Mouse (Mus musculus) MEL (cell line): ENCODE results near the gene Abhd16a. TPM values are rescaled to one million over a fixed set of nuclear protein-coding genes. Genes with fewer than 3 reads are reported as not detected.

Experiments used
- DNase-seq: peaks from one replicate; pipeline ENCODE4 v3.0.0; 2011; ENCODE audit warnings: low read depth, low spot score
- H3K27ac ChIP-seq: 2 replicates; pipeline ENCODE4 v1.5.1; 2012; ENCODE audit warnings: low read depth, mild to moderate bottlenecking, control low read depth, low read length, moderate library complexity; ENCODE audit not compliant: control insufficient read depth
- H3K27me3 ChIP-seq, 2 experiments: fragments of 150-350 bp in 1 of 2; sonication (generic) in 1 of 2; 2 replicates each; pipeline ENCODE4 v1.6.1; 2012; ENCODE audit warnings: low read length in 2 of 2, mild to moderate bottlenecking in 2 of 2, improper control_type of control experiment in 1 of 2, moderate library complexity in 1 of 2; ENCODE audit not compliant: insufficient read depth in 2 of 2, control insufficient read depth in 1 of 2
- H3K36me3 ChIP-seq, 2 experiments: 2 replicates each; pipeline ENCODE4 v1.6.1; 2012 to 2014; ENCODE audit warnings: low read length in 2 of 2, improper control_type of control experiment in 1 of 2, inconsistent platforms in 1 of 2, mild to moderate bottlenecking in 1 of 2; ENCODE audit not compliant: insufficient read depth in 2 of 2, control insufficient read depth in 1 of 2
- H3K4me1 ChIP-seq, 2 experiments: fragments of 150-350 bp in 1 of 2; sonication (generic) in 1 of 2; 2 replicates each; pipeline ENCODE4 v1.6.1; 2012; ENCODE audit warnings: low read length in 2 of 2, improper control_type of control experiment in 1 of 2, mild to moderate bottlenecking in 1 of 2; ENCODE audit not compliant: insufficient read depth in 2 of 2, control insufficient read depth in 1 of 2
- H3K4me3 ChIP-seq, 2 experiments: fragments of 150-350 bp in 1 of 2; sonication (generic) in 1 of 2; 2 replicates each; pipeline ENCODE4 v1.5.1; 2012; ENCODE audit warnings: low read depth in 2 of 2, low read length in 2 of 2, mild to moderate bottlenecking in 2 of 2, moderate library complexity in 2 of 2, control low read depth in 1 of 2, improper control_type of control experiment in 1 of 2; ENCODE audit not compliant: control insufficient read depth in 1 of 2, insufficient read depth in 1 of 2
- H3K79me2 ChIP-seq: 2 replicates; pipeline ENCODE4 v1.6.1; 2012; ENCODE audit warnings: mild to moderate bottlenecking, low read length, moderate library complexity; ENCODE audit not compliant: control insufficient read depth, poor library complexity, insufficient read depth
- H3K9ac ChIP-seq: 2 replicates; pipeline ENCODE4 v1.6.1; 2012; ENCODE audit warnings: low read depth, mild to moderate bottlenecking, control low read depth, low read length, moderate library complexity; ENCODE audit not compliant: control insufficient read depth, poor library complexity, severe bottlenecking
- H3K9me3 ChIP-seq: fragments of 150-350 bp; sonication (generic); replicated peaks from 2 replicates; pipeline ENCODE4 v1.6.1; 2012; ENCODE audit warnings: mild to moderate bottlenecking, low read length, improper control_type of control experiment, moderate library complexity; ENCODE audit not compliant: insufficient read depth
- BHLHE40 ChIP-seq: IDR thresholded peaks from 2 replicates; pipeline ENCODE4 v1.6.1; 2012; ENCODE audit warnings: low read depth, mild to moderate bottlenecking, inconsistent platforms, low read length, improper control_type of control experiment, borderline replicate concordance
- CHD2 ChIP-seq: IDR thresholded peaks from 2 replicates; pipeline ENCODE4 v1.6.1; 2011; ENCODE audit warnings: low read length, improper control_type of control experiment
- CTCF ChIP-seq, 3 experiments: IDR thresholded peaks in 2 of 3; conservative IDR thresholded peaks in 1 of 3; 2 replicates each; pipeline ENCODE4 v1.5.1; 2011 to 2012; ENCODE audit warnings: low read length in 3 of 3, low read depth in 2 of 3, mild to moderate bottlenecking in 2 of 3, improper control_type of control experiment in 1 of 3, inconsistent platforms in 1 of 3, mixed read lengths in 1 of 3, moderate library complexity in 1 of 3; ENCODE audit not compliant: control insufficient read depth in 1 of 3, insufficient read depth in 1 of 3, poor library complexity in 1 of 3, severe bottlenecking in 1 of 3
- E2F4 ChIP-seq: IDR thresholded peaks from 2 replicates; pipeline ENCODE4 v1.6.1; 2011; ENCODE audit warnings: low read depth, low read length, improper control_type of control experiment, borderline replicate concordance
- ELF1 ChIP-seq: IDR thresholded peaks from 2 replicates; pipeline ENCODE4 v1.6.1; 2014; ENCODE audit warnings: low read depth, mild to moderate bottlenecking, inconsistent platforms, low read length, improper control_type of control experiment, moderate library complexity
- EP300 ChIP-seq, 2 experiments: IDR thresholded peaks; 2 replicates each; pipeline ENCODE4 v1.6.1; 2011; ENCODE audit warnings: improper control_type of control experiment in 2 of 2, low read length in 2 of 2, low read depth in 1 of 2, mild to moderate bottlenecking in 1 of 2
- ETS1 ChIP-seq: IDR thresholded peaks from 2 replicates; pipeline ENCODE4 v1.6.1; 2012; ENCODE audit warnings: low read depth, mild to moderate bottlenecking, inconsistent platforms, low read length, improper control_type of control experiment, moderate library complexity
- GABPA ChIP-seq: IDR thresholded peaks from 2 replicates; pipeline ENCODE4 v1.6.1; 2012; ENCODE audit warnings: low read depth, mild to moderate bottlenecking, inconsistent platforms, low read length, improper control_type of control experiment, moderate library complexity
- HCFC1 ChIP-seq: IDR thresholded peaks from 2 replicates; pipeline ENCODE4 v1.6.1; 2012; ENCODE audit warnings: low read depth, mild to moderate bottlenecking, inconsistent platforms, low read length, improper control_type of control experiment, moderate library complexity
- JUND ChIP-seq: IDR thresholded peaks from 2 replicates; pipeline ENCODE4 v1.6.1; 2011; ENCODE audit warnings: low read depth, mild to moderate bottlenecking, improper control_type of control experiment, low read length
- MAX ChIP-seq: IDR thresholded peaks from 2 replicates; pipeline ENCODE4 v1.6.1; 2011; ENCODE audit warnings: low read length, improper control_type of control experiment
- MEF2A ChIP-seq: IDR thresholded peaks from 2 replicates; pipeline ENCODE4 v1.6.1; 2014; ENCODE audit warnings: low read depth, mild to moderate bottlenecking, inconsistent platforms, low read length, improper control_type of control experiment; ENCODE audit not compliant: poor library complexity, insufficient replicate concordance, severe bottlenecking; ENCODE audit errors: extremely low read depth
- MXI1 ChIP-seq: IDR thresholded peaks from 2 replicates; pipeline ENCODE4 v1.6.1; 2011; ENCODE audit warnings: mild to moderate bottlenecking, low read depth, low read length, improper control_type of control experiment
- MYB ChIP-seq: IDR thresholded peaks from 2 replicates; pipeline ENCODE4 v1.6.1; 2011; ENCODE audit warnings: mild to moderate bottlenecking, low read depth, low read length, improper control_type of control experiment
- MYC ChIP-seq: IDR thresholded peaks from 2 replicates; pipeline ENCODE4 v1.6.1; 2011; ENCODE audit warnings: low read depth, mild to moderate bottlenecking, low read length, improper control_type of control experiment, moderate library complexity
- NELFE ChIP-seq: IDR thresholded peaks from 2 replicates; pipeline ENCODE4 v1.6.1; 2011; ENCODE audit warnings: low read depth, low read length, improper control_type of control experiment
- POLR2A ChIP-seq, 2 experiments: IDR thresholded peaks; 2 replicates each; pipeline ENCODE4 v1.6.1; 2011 to 2012; ENCODE audit warnings: low read length in 2 of 2, mild to moderate bottlenecking in 2 of 2, control low read depth in 1 of 2, improper control_type of control experiment in 1 of 2, low read depth in 1 of 2, moderate library complexity in 1 of 2; ENCODE audit not compliant: control insufficient read depth in 1 of 2, insufficient read depth in 1 of 2, poor library complexity in 1 of 2
- POLR2AphosphoS5 ChIP-seq: IDR thresholded peaks from 2 replicates; pipeline ENCODE4 v1.6.1; 2012; ENCODE audit warnings: low read depth, borderline replicate concordance, mild to moderate bottlenecking, inconsistent platforms, low read length, moderate library complexity, mixed read lengths
- RAD21 ChIP-seq: IDR thresholded peaks from 2 replicates; pipeline ENCODE4 v1.6.1; 2011; ENCODE audit warnings: mild to moderate bottlenecking, low read depth, low read length, improper control_type of control experiment
- SIN3A ChIP-seq: IDR thresholded peaks from 2 replicates; pipeline ENCODE4 v1.6.1; 2012; ENCODE audit warnings: low read length, improper control_type of control experiment, inconsistent platforms
- SMC3 ChIP-seq: IDR thresholded peaks from 2 replicates; pipeline ENCODE4 v1.6.1; 2011; ENCODE audit warnings: low read depth, low read length, improper control_type of control experiment
- TAL1 ChIP-seq: IDR thresholded peaks from 2 replicates; pipeline ENCODE4 v1.6.1; 2012; ENCODE audit warnings: mild to moderate bottlenecking, inconsistent platforms, low read length, moderate library complexity, mixed read lengths
- TBP ChIP-seq: IDR thresholded peaks from 2 replicates; pipeline ENCODE4 v1.8.0; 2011; ENCODE audit warnings: low read depth, low read length, improper control_type of control experiment
- TCF12 ChIP-seq: IDR thresholded peaks from 2 replicates; pipeline ENCODE4 v1.6.1; 2014; ENCODE audit warnings: low read depth, mild to moderate bottlenecking, inconsistent platforms, low read length, improper control_type of control experiment, moderate library complexity
- UBTF ChIP-seq: IDR thresholded peaks from 2 replicates; pipeline ENCODE4 v1.6.1; 2012; ENCODE audit warnings: low read depth, mild to moderate bottlenecking, inconsistent platforms, low read length, improper control_type of control experiment, moderate library complexity, borderline replicate concordance; ENCODE audit not compliant: insufficient read depth
- USF1 ChIP-seq: IDR thresholded peaks from 2 replicates; pipeline ENCODE4 v1.6.1; 2014; ENCODE audit warnings: low read depth, mild to moderate bottlenecking, inconsistent platforms, low read length, improper control_type of control experiment, moderate library complexity
- ZC3H11A ChIP-seq: IDR thresholded peaks from 2 replicates; pipeline ENCODE4 v1.6.1; 2012; ENCODE audit warnings: low read depth, mild to moderate bottlenecking, inconsistent platforms, low read length, improper control_type of control experiment
- ZKSCAN1 ChIP-seq: IDR thresholded peaks from 2 replicates; pipeline ENCODE4 v1.6.1; 2012; ENCODE audit warnings: low read depth, mild to moderate bottlenecking, inconsistent platforms, low read length, improper control_type of control experiment, moderate library complexity
- ZMIZ1 ChIP-seq: IDR thresholded peaks from 2 replicates; pipeline ENCODE4 v1.6.1; 2012; ENCODE audit warnings: low read depth, mild to moderate bottlenecking, inconsistent platforms, low read length, improper control_type of control experiment, moderate library complexity
- ZNF384 ChIP-seq: IDR thresholded peaks from 2 replicates; pipeline ENCODE4 v1.6.1; 2012; ENCODE audit warnings: low read depth, mild to moderate bottlenecking, inconsistent platforms, low read length, improper control_type of control experiment
- polyA plus RNA-seq, 2 experiments: library from polyadenylated mRNA; stranded (reverse) in 1 of 2; unstranded in 1 of 2; fragments of >175 nt in 1 of 2; fragments of >200 nt in 1 of 2; gene quantifications; 2 replicates each; pipeline versions ENCODE4 v1.2.1 to v1.2.4; 2012; ENCODE audit warnings: low replicate concordance in 2 of 2, low read depth in 1 of 2; ENCODE audit not compliant: insufficient read length in 2 of 2, insufficient read depth in 1 of 2, missing spikeins in 1 of 2
- total RNA-seq: library from RNA; depleted of rRNA; stranded (reverse); fragments of 300-350 nt; gene quantifications from 2 replicates; pipeline ENCODE4 v1.2.3, GENCODE M21; 2012

The Abhd16a gene
- total and polyA plus RNA-seq, 3 experiments = 96.1 to 126 TPM; not detected in 1

DNA sequence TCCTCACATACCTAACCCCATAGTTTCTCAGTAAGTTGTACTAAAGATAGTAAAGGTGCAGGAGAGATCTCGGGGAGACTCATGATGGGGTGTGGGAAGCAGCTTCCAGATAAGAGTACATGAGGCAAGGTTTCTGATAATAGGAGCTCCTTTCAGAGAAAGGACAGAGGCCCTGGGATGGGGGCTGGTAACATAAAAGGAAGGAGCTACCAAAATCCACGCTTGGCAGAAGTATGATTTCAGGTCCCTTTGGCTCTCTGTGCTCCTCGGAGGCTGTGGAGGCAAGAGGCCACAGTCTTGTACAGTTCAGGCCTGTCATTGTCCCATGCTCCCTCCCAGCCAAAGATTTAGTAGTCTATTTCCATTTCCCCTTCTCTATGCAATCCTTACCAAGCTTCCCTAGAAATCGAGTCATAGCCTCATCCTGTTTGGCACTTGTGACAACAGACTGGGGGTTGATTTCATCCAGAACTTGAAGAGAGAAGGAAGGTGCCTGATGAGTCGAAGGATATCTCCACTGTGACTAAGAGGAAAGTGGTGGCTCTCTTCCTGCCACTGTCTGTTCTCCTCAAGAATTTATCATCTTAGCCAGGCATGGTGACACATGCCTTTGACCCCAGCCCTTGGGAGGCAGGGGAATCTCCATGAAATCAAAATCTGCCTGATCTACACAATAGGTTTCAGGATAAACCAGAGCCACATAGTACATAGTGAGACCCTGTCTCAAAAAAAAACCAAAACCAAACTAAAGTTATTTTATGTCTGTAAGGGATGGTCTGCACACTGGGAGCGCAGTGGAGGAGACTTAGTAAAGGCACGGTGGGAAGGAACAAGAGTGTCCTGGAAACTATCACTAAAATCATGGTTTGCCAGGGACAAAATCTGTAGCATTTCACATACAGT is 43.9 kb upstream of the Abhd16a start (continued):
- no peak for TF ChIP-seq CTCF (IDR thresholded peaks at IDR 0.05 in 2 of 3, conservative IDR thresholded peaks at IDR 0.05 in 1 of 3; ENCODE audit: control insufficient read depth in 1 of 3, insufficient read depth in 1 of 3, low read depth in 2 of 3, low read length in 3 of 3, poor library complexity in 1 of 3, severe bottlenecking in 1 of 3)
- peak; percentile 59 for TF ChIP-seq CHD2
- peak; percentile 59 for TF ChIP-seq TBP
- peak; percentile 77 for TF ChIP-seq ZNF384
- TF ChIP-seq ETS1 = peak; percentile 87
- peak; percentile 53; the same call in 1 of the 2 replicates for TF ChIP-seq BHLHE40
- peak in 1 of 2 experiments; percentile 58; a peak in 2 of 4 replicates for TF ChIP-seq POLR2A (IDR thresholded peaks at IDR 0.05; ENCODE audit: control insufficient read depth in 1 of 2, insufficient read depth in 1 of 2, low read depth in 1 of 2, low read length in 2 of 2, poor library complexity in 1 of 2)
- TF ChIP-seq MYC = peak; percentile 83
- TF ChIP-seq TCF12 = peak; percentile 75
- TF ChIP-seq NELFE = peak; percentile 37; the same call in 1 of the 2 replicates
- 0 out of 2 replicates have a peak, but pooled peaks have one; percentile 27 for TF ChIP-seq HCFC1
- no peak for TF ChIP-seq ZKSCAN1
- TF ChIP-seq TAL1 = peak; percentile 58

DNA sequence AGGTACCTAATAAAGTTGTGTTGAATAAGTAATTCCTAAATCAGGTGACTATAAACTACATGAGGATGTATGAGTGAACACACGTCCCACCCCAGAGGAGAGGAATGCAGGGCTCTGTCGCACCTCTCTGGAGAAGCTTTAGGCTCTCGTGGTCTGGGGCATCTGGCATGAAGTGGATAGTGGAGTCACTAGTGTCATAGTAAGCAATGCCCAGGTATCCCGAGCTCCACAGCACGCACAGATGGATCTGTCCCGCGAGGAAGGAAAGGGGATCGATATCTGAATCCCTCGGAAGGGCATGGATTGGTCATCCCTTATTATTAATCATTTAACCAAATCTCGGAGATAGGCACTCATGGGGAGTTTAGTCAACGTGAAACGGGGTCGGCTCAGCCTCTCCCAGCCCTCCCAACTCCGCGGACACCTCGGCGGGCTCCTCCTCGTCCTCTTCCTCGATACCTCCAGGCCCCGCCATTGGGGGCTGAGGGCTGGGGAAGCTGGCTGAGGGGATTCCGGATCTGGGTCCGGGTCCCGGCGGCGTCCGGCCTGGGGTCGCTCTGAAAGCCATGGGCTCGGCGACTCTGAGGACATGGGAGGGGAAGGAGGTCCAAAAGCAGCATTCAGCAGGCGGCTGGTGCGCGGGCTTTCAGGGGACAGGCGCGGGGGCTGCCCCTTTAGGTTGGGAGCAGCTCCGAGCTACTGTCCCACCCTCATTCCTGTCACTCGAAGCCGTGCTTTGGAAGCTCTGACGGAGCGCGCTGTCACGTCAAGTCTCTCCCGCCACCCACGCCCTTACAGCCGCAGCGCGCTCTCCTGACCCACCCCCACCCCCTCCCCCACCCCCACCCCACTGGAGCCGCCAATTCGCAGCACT is 43.0 kb upstream of the Abhd16a start:
- H3K4me3 ChIP-seq = peak overlapping the region; percentile 47 to 53
- DNase-seq = peak; percentile 57
- TF ChIP-seq GABPA (no peak), NELFE (peak; percentile 56; the same call in 1 of the 2 replicates), MAX (no peak; the same call in none of the 2 replicates), ZMIZ1 (peak; percentile 66; the same call in 1 of the 2 replicates), SMC3 (no peak), ZC3H11A (no peak), ELF1 (0 out of 2 replicates have a peak, but pooled peaks have one; percentile 1), MYB (no peak), RAD21 (no peak), MYC (no peak), MEF2A (no peak), E2F4 (no peak), UBTF (no peak), MXI1 (peak; percentile 51), SIN3A (no peak), POLR2AphosphoS5 (no peak), USF1 (no peak), EP300 (IDR thresholded peaks at IDR 0.05; ENCODE audit: low read depth in 1 of 2, low read length in 2 of 2) (0 out of 4 replicates have a peak, but pooled peaks of 1 of the 2 experiments have one; percentile 42), ZNF384 (no peak), JUND (no peak), TAL1 (no peak)

More for the DNA sequence above, 43.0 kb upstream of the Abhd16a start:
- Histone ChIP-seq H3K27ac (peak overlapping the region; percentile 91), H3K4me1 (peaks cover 7 to 39% of the 10 kb centered on the region in 2 experiments), H3K36me3 (peaks cover 0 to 28% of the 10 kb centered on the region in 2 experiments; a peak in 2 of 4 replicates), H3K9me3 (no peaks in the 10 kb centered on the region), H3K79me2 (peaks cover 13% of the 10 kb centered on the region), H3K27me3 (no peaks in the 10 kb centered on the region), H3K9ac (peak overlapping the region; percentile 85)
